Mouse (Mus musculus): Measurements from ENCODE around the gene Copz1.

GRCm38 (mm10) chr15:103314181-103314580 is 41.7 kb downstream of the Copz1 start:
- TF ChIP-seq CTCF (IDR thresholded peaks at IDR 0.05; ENCODE audit: low read depth, low read length) (no peak), POLR2A (IDR thresholded peaks at IDR 0.05; ENCODE audit: borderline replicate concordance, low read depth, low read length) (no peak)

Data from bone marrow macrophage, adult 2 months (primary cell).